Mouse (Mus musculus): ENCODE results near the gene Ttc34. TPM values are rescaled to one million over a fixed set of nuclear protein-coding genes. Genes with fewer than 3 reads are reported as not detected.

Ttc34 gene
- 0.10 and 0.19 TPM in 2 replicates for polyA plus RNA-seq (2015; fragmentation: Nextera tagmentation; extraction: Ambion mirVana)

DNA sequence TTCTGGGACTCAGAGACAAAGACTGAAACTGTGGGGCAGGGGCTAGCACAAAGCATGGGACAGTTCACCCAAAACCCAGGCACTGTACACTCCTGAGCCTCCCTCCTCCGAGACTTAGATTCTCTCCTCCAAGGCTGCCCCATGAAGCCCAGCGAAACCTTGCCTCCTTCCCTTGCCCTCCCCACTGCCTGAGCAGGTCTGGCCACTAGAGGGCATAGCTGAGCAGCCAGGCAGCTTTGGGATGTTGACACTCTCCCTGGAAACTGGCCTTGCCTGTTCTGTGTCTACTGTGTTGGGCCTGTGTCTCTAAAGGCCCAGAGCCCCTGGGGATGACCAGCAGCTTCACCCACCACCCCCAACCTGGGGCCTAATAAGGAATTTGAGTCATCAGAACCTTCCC, at the start of gene Ttc34:
Gene Ttc34, plus strand, starts transcription at position 290 of the 400 bp plus-strand sequence.

DNA sequence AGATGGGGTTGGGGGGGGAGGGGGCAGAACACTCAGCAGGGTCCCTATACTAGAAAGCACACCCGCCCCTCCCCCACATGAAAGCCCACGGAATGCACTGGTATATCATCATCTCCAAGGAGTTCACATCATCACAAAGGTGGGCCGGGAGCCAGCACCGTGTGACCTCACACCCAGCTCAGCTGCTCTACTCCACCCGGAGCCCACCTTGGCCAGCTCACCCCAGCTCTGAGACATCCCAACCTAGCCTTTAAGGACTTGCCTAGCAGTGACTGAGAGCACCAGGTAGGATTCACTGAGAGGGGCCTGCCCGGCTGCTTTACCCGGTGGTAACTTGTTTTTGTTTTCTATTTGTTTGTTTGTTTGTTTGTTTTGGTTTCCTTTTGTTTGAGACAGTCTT, 32.2 kb downstream of the Ttc34 start, which contains the start of gene Mmel1:
Gene Mmel1, plus strand, starts transcription at position 146 of the 400 bp plus-strand sequence.

DNA sequence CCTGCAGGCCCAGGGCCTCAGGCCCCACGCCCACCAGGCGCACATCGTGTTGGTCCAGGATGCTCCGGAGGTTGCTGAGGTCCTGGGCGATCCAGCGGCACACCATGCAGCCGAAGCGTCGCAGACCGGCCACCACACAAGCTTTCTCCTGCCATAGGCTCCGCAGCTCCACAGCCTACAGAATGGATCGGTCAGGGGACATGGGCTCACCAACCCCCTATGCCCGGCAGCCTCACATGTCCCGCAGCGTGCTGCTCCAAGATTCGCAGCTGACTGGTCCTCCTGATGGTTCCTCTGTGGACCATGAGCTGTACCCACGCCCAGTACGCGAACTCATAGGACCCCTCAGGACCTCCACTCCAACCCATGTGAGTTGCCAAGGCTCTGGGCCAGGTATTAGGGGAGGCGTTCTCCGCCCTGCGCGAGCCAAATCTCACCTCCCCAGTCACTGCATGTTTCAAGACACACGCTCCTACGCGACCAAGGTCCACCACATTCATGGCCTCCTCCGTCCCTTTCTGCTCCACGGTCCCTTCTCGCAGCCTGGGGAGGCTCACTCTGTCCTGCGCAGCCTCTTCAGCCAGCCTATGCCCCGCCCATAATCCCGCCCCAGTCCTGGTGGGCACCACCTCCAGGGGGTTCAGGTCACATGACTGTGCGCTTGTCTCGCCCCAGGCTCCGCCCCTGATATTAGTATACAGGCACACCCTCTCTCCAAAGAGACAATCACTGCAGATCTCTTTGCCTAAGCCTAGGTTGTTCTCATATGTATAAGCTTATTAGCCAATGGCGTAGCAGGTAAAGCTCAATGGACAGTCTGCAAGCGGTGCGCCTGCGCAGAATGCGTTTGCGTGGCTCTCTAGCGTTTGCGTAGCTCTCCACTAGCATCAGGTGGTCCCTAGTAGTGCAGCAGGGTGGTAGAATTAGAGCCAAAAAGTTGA, 61.5 kb downstream of the Ttc34 start, which contains the start of gene Fam213b:
Gene Fam213b, minus strand, starts transcription at position 630 of the 941 bp plus-strand sequence.

Other genes with a start within 250 kb of the Ttc34 start
- gene Prdm16, start 200.6 kb upstream of the Ttc34 start, polyA plus RNA-seq (2015; fragmentation: Nextera tagmentation; extraction: Ambion mirVana), result 2.8 and 4.3 TPM in 2 replicates
- not detected in 2 replicates for gene Actrt2, start 169.6 kb upstream of the Ttc34 start, polyA plus RNA-seq (2015; fragmentation: Nextera tagmentation; extraction: Ambion mirVana)
- 1.9 and 5.0 TPM in 2 replicates for gene Mmel1, start 32.1 kb downstream of the Ttc34 start, polyA plus RNA-seq (2015; fragmentation: Nextera tagmentation; extraction: Ambion mirVana)
- gene Fam213b, start 61.7 kb downstream of the Ttc34 start, polyA plus RNA-seq (2015; fragmentation: Nextera tagmentation; extraction: Ambion mirVana), result 165 and 222 TPM in 2 replicates
- gene Tnfrsf14, start 91.1 kb downstream of the Ttc34 start, polyA plus RNA-seq (2015; fragmentation: Nextera tagmentation; extraction: Ambion mirVana), result 2.6 TPM in 2 replicates
- 1.1 and 6.1 TPM in 2 replicates for gene Hes5, start 123.5 kb downstream of the Ttc34 start, polyA plus RNA-seq (2015; fragmentation: Nextera tagmentation; extraction: Ambion mirVana)
- 19.0 and 25.6 TPM in 2 replicates for gene Pank4, start 126.7 kb downstream of the Ttc34 start, polyA plus RNA-seq (2015; fragmentation: Nextera tagmentation; extraction: Ambion mirVana)
- 0.61 and 1.5 TPM in 2 replicates for gene Plch2, start 219.3 kb downstream of the Ttc34 start, polyA plus RNA-seq (2015; fragmentation: Nextera tagmentation; extraction: Ambion mirVana)
- gene Pex10, start 229.6 kb downstream of the Ttc34 start, polyA plus RNA-seq (2015; fragmentation: Nextera tagmentation; extraction: Ambion mirVana), result 10.5 and 20.4 TPM in 2 replicates
- gene Rer1, start 248.9 kb downstream of the Ttc34 start, polyA plus RNA-seq (2015; fragmentation: Nextera tagmentation; extraction: Ambion mirVana), result 210 and 215 TPM in 2 replicates
- 3.8 and 9.3 TPM in 2 replicates for gene Morn1, start 249.1 kb downstream of the Ttc34 start, polyA plus RNA-seq (2015; fragmentation: Nextera tagmentation; extraction: Ambion mirVana)

Measured in adrenal gland, postnatal 0 days (tissue).